Mouse (Mus musculus) C2C12 (cell line): ENCODE measurements around the gene Dis3l. TPM values are rescaled to one million over a fixed set of nuclear protein-coding genes. Genes with fewer than 3 reads are reported as not detected.
"Not testable (repeated sequence)": the region's sequence is repeated elsewhere in the genome, so short reads cannot be mapped to it uniquely, and the experiment has no call there.

Experiments used
- H3K27me3 ChIP-seq: one replicate; pipeline ENCODE4 v1.6.1; 2011; ENCODE audit not compliant: control insufficient read depth, insufficient read depth, insufficient read length
- H3K36me3 ChIP-seq: one replicate; pipeline ENCODE4 v1.6.1; 2011; ENCODE audit not compliant: control insufficient read depth, insufficient read depth
- H3K4me3 ChIP-seq: one replicate; pipeline ENCODE4 v1.5.1; 2011; ENCODE audit warnings: mild to moderate bottlenecking, control low read depth; ENCODE audit not compliant: poor library complexity, insufficient read depth, severe bottlenecking
- H3K79me2 ChIP-seq: one replicate; pipeline ENCODE4 v1.6.1; 2011; ENCODE audit not compliant: control insufficient read depth, insufficient read depth
- H3K79me3 ChIP-seq: one replicate; pipeline ENCODE4 v1.6.1; 2011; ENCODE audit warnings: low read depth, control low read depth
- H3ac ChIP-seq: one replicate; pipeline ENCODE3; 2011; ENCODE audit warnings: low read depth; ENCODE audit not compliant: control insufficient read depth, insufficient read length
- CEBPB ChIP-seq: IDR thresholded peaks from one replicate; pipeline ENCODE4 v1.6.1; 2011; ENCODE audit warnings: low read depth, mild to moderate bottlenecking, control low read depth, moderate library complexity
- CTCF ChIP-seq: IDR thresholded peaks from one replicate; pipeline ENCODE4 v1.5.1; 2011; ENCODE audit not compliant: control insufficient read depth, insufficient read depth, insufficient read length
- FOSL1 ChIP-seq: IDR thresholded peaks from one replicate; pipeline ENCODE4 v1.8.0; 2011; ENCODE audit warnings: mild to moderate bottlenecking, low read length; ENCODE audit not compliant: poor library complexity, insufficient read depth, severe bottlenecking
- MAX ChIP-seq: IDR thresholded peaks from one replicate; pipeline ENCODE4 v1.6.1; 2011; ENCODE audit warnings: mild to moderate bottlenecking, control low read depth
- MYOD1 ChIP-seq: IDR thresholded peaks from one replicate; pipeline ENCODE4 v1.6.1; 2011; ENCODE audit warnings: low read depth; ENCODE audit not compliant: control insufficient read depth, insufficient read length
- MYOG ChIP-seq: IDR thresholded peaks from one replicate; pipeline ENCODE4 v1.6.1; 2011; ENCODE audit not compliant: control insufficient read depth, insufficient read length; ENCODE audit errors: extremely low read depth
- USF1 ChIP-seq: IDR thresholded peaks from one replicate; pipeline ENCODE4 v1.6.1; 2011; ENCODE audit warnings: low read depth, mild to moderate bottlenecking, control low read depth, moderate library complexity
- polyA plus RNA-seq: library from polyadenylated mRNA; unstranded; fragments of >200 nt; fragmentation: generic; extraction: Trizol; gene quantifications from one replicate; pipeline ENCODE4 v1.2.1, GENCODE M21; 2012; ENCODE audit warnings: missing spikeins

Gene Dis3l
- polyA plus RNA-seq, 1 experiment = 13.8 TPM

- TF ChIP-seq MYOG (no peak), USF1 (no peak)
- no peak overlapping the region for H3ac ChIP-seq
- H3K27me3 ChIP-seq = no peaks in the 10 kb centered on the region
- H3K79me3 ChIP-seq = no peaks in the 10 kb centered on the region
- H3K79me2 ChIP-seq = no peaks in the 10 kb centered on the region
- no peaks in the 10 kb centered on the region for H3K36me3 ChIP-seq
- no peak overlapping the region for H3K4me3 ChIP-seq
Observed at GRCm38 (mm10) chr9:64271249-64271648, 69.8 kb downstream of the Dis3l start.

- H3K27me3 ChIP-seq, H3K36me3 ChIP-seq, H3ac ChIP-seq, H3K4me3 ChIP-seq, H3K79me3 ChIP-seq, H3K79me2 ChIP-seq: not testable (repeated sequence)
Observed at GRCm38 (mm10) chr9:64268836-64269235, 72.3 kb downstream of the Dis3l start.

GRCm38 (mm10) chr9:64268196-64268595, 72.9 kb downstream of the Dis3l start:
- no peaks in the 10 kb centered on the region for H3K79me3 ChIP-seq
- no peak for TF ChIP-seq USF1
- no peak for TF ChIP-seq MYOD1
- TF ChIP-seq FOSL1 = no peak
- no peak for TF ChIP-seq CTCF
- TF ChIP-seq MYOG = no peak
- no peak for TF ChIP-seq CEBPB
- no peak for TF ChIP-seq MAX
- no peaks in the 10 kb centered on the region for H3K79me2 ChIP-seq
- no peaks in the 10 kb centered on the region for H3K27me3 ChIP-seq
- H3ac ChIP-seq = no peak overlapping the region
- H3K36me3 ChIP-seq = no peaks in the 10 kb centered on the region
- H3K4me3 ChIP-seq = no peak overlapping the region

- H3K4me3 ChIP-seq = no peak overlapping the region
- H3K79me2 ChIP-seq = no peaks in the 10 kb centered on the region
- no peaks in the 10 kb centered on the region for H3K36me3 ChIP-seq
Observed at GRCm38 (mm10) chr9:64267231-64267630, 73.9 kb downstream of the Dis3l start.

GRCm38 (mm10) chr9:64264813-64265212, 76.3 kb downstream of the Dis3l start:
- TF ChIP-seq MYOD1 (no peak), USF1 (peak; percentile 54)
- Histone ChIP-seq H3K79me2 (no peaks in the 10 kb centered on the region), H3K36me3 (no peaks in the 10 kb centered on the region), H3K4me3 (no peak overlapping the region), H3K27me3 (no peaks in the 10 kb centered on the region), H3ac (no peak overlapping the region), H3K79me3 (no peaks in the 10 kb centered on the region)

More at GRCm38 (mm10) chr9:64267231-64267630, 73.9 kb downstream of the Dis3l start:
- no peak overlapping the region for H3ac ChIP-seq
- TF ChIP-seq MAX (no peak), CTCF (no peak), USF1 (no peak), CEBPB (no peak), MYOD1 (no peak), FOSL1 (no peak), MYOG (no peak)
- no peaks in the 10 kb centered on the region for H3K27me3 ChIP-seq
- H3K79me3 ChIP-seq = no peaks in the 10 kb centered on the region

GRCm38 (mm10) chr9:64261023-64261422, 80.1 kb downstream of the Dis3l start:
- H3K4me3 ChIP-seq = no peak overlapping the region
- no peaks in the 10 kb centered on the region for H3K36me3 ChIP-seq
- no peaks in the 10 kb centered on the region for H3K27me3 ChIP-seq
- no peaks in the 10 kb centered on the region for H3K79me2 ChIP-seq
- peak; percentile 18 for TF ChIP-seq CEBPB
- TF ChIP-seq CTCF = no peak
- no peak overlapping the region for H3ac ChIP-seq
- H3K79me3 ChIP-seq = no peaks in the 10 kb centered on the region

GRCm38 (mm10) chr9:64259906-64260305, 81.2 kb downstream of the Dis3l start:
- Histone ChIP-seq H3K4me3 (no peak overlapping the region), H3K36me3 (no peaks in the 10 kb centered on the region), H3ac (no peak overlapping the region), H3K79me2 (no peaks in the 10 kb centered on the region), H3K79me3 (no peaks in the 10 kb centered on the region), H3K27me3 (no peaks in the 10 kb centered on the region)
- TF ChIP-seq CEBPB (no peak), MYOG (no peak), CTCF (no peak), USF1 (no peak), MAX (no peak), MYOD1 (no peak)

Other genes starting within 250 kb of the Dis3l start
- gene Lctl, start 224.1 kb downstream of the Dis3l start, polyA plus RNA-seq = 0.04 TPM
- 16.3 TPM for gene Zwilch, start 168.2 kb downstream of the Dis3l start, polyA plus RNA-seq
- 1,235 TPM for gene Rpl4, start 167.9 kb downstream of the Dis3l start, polyA plus RNA-seq
- gene Snapc5, start 162.0 kb downstream of the Dis3l start, polyA plus RNA-seq = 6.0 TPM
- gene Uchl4, start 106.1 kb downstream of the Dis3l start, polyA plus RNA-seq = 0.42 TPM
- gene Map2k1, start 87.7 kb downstream of the Dis3l start, polyA plus RNA-seq = 40.8 TPM
- gene Tipin, start 59.7 kb downstream of the Dis3l start, polyA plus RNA-seq = 80.0 TPM
- 0.07 TPM for gene Megf11, start 44.3 kb upstream of the Dis3l start, polyA plus RNA-seq